Mouse (Mus musculus) heart, embryonic 14.5 days (tissue): ENCODE results near the gene Nfib. TPM values are rescaled to one million over a fixed set of nuclear protein-coding genes. Genes with fewer than 3 reads are reported as not detected.

ENCODE experiments used
- ATAC-seq: fragments of 200-750 bp; cut with Nextera tagmentation; 2 replicates; pipeline ENCODE4 v1.8.0; 2017; ENCODE audit warnings: low read depth, moderate TSS enrichment; ENCODE audit not compliant: insufficient number of reproducible peaks, insufficient read depth, low FRiP score
- H3K27ac ChIP-seq, 2 experiments: fragments of 200-500 bp in 1 of 2; fragments of 300-500 bp in 1 of 2; sonication (generic) in 1 of 2; replicated peaks in 1 of 2; 2 replicates each; pipeline ENCODE4 v1.5.1; 2012 to 2014; ENCODE audit warnings: low read depth in 2 of 2, low read length in 2 of 2, control low read depth in 1 of 2, mild to moderate bottlenecking in 1 of 2, mixed read lengths in 1 of 2; ENCODE audit not compliant: control insufficient read depth in 1 of 2, insufficient read depth in 1 of 2
- H3K27me3 ChIP-seq: fragments of 300-500 bp; sonication (generic); 2 replicates; pipeline ENCODE4 v1.6.1; 2014; ENCODE audit warnings: mild to moderate bottlenecking, low read length, control low read depth; ENCODE audit not compliant: control insufficient read depth, insufficient read depth
- H3K36me3 ChIP-seq: fragments of 300-500 bp; sonication (generic); 2 replicates; pipeline ENCODE4 v1.6.1; 2014; ENCODE audit warnings: mild to moderate bottlenecking, control low read depth, low read length, mixed read lengths; ENCODE audit not compliant: control insufficient read depth, insufficient read depth
- H3K4me1 ChIP-seq, 2 experiments: fragments of 200-500 bp in 1 of 2; fragments of 300-500 bp in 1 of 2; sonication (generic) in 1 of 2; 2 replicates each; pipeline ENCODE4 v1.6.1; 2012 to 2014; ENCODE audit warnings: low read length in 2 of 2, control low read depth in 1 of 2, mixed read lengths in 1 of 2; ENCODE audit not compliant: control insufficient read depth in 2 of 2, insufficient read depth in 2 of 2
- H3K4me2 ChIP-seq: fragments of 300-500 bp; sonication (generic); 2 replicates; pipeline ENCODE4 v1.6.1; 2014; ENCODE audit warnings: mild to moderate bottlenecking, low read length
- H3K4me3 ChIP-seq, 2 experiments: fragments of 200-500 bp in 1 of 2; fragments of 300-500 bp in 1 of 2; sonication (generic) in 1 of 2; 2 replicates each; pipeline ENCODE4 v1.5.1; 2012 to 2014; ENCODE audit warnings: low read length in 2 of 2, mild to moderate bottlenecking in 2 of 2, control low read depth in 1 of 2, low read depth in 1 of 2, moderate library complexity in 1 of 2; ENCODE audit not compliant: control insufficient read depth in 1 of 2, insufficient read depth in 1 of 2
- H3K9ac ChIP-seq: fragments of 300-500 bp; sonication (generic); 2 replicates; pipeline ENCODE4 v1.6.1; 2014; ENCODE audit warnings: mild to moderate bottlenecking, low read length
- H3K9me3 ChIP-seq: fragments of 300-500 bp; sonication (generic); 2 replicates; pipeline ENCODE4 v1.6.1; 2016; ENCODE audit warnings: low read length, control low read depth; ENCODE audit not compliant: control insufficient read depth
- WGBS: fragments of 180-500 bp; shearing (Covaris S2); extraction: QIAGEN DNeasy Blood & Tissue Kit; methylation state at CpG from one replicate; pipeline ENCODE4 v1.1.7; 2014; 5-methylcytosine and 5-hydroxymethylcytosine counted together
- polyA plus RNA-seq: library from polyadenylated mRNA; unstranded; fragments of >200 nt; fragmentation: Nextera tagmentation; extraction: Ambion mirVana; gene quantifications from 2 replicates; pipeline ENCODE4 v1.2.1, GENCODE M21; 2014

Nfib gene
- polyA plus RNA-seq, 1 experiment from 2014 or later: 79.8 TPM

GRCm38 (mm10) chr4:82699504-82699903 is 6.0 kb downstream of the Nfib start:
- H3K27ac ChIP-seq: no peak overlapping the region
- WGBS: 66% methylated on average over 11 of the region's 11 CpGs
- ATAC-seq: no peak
- no peak overlapping the region for H3K9ac ChIP-seq
- H3K9me3 ChIP-seq: no peaks in the 10 kb centered on the region
- no peak overlapping the region for H3K4me3 ChIP-seq
- peaks cover 12 to 30% of the 10 kb centered on the region in 2 experiments for H3K4me1 ChIP-seq
- H3K4me2 ChIP-seq: no peak overlapping the region
- no peaks in the 10 kb centered on the region for H3K27me3 ChIP-seq
- no peaks in the 10 kb centered on the region for H3K36me3 ChIP-seq

GRCm38 (mm10) chr4:82698616-82699015 is 6.9 kb downstream of the Nfib start:
- Histone ChIP-seq H3K27ac (no peak overlapping the region), H3K9me3 (no peaks in the 10 kb centered on the region), H3K36me3 (no peaks in the 10 kb centered on the region), H3K4me1 (peaks cover 6 to 22% of the 10 kb centered on the region in 2 experiments; a peak in 3 of 4 replicates), H3K27me3 (no peaks in the 10 kb centered on the region), H3K4me3 (no peak overlapping the region), H3K4me2 (no peak overlapping the region), H3K9ac (no peak overlapping the region)
- whole genome bisulfite sequencing: 89% methylated on average over 12 of the region's 12 CpGs
- ATAC-seq: no peak

GRCm38 (mm10) chr4:82697151-82697550 is 8.4 kb downstream of the Nfib start:
- no peak overlapping the region for H3K4me2 ChIP-seq
- H3K27me3 ChIP-seq: no peaks in the 10 kb centered on the region
- H3K9ac ChIP-seq: no peak overlapping the region
- no peak overlapping the region for H3K4me3 ChIP-seq
- H3K4me1 ChIP-seq: peaks cover 13 to 17% of the 10 kb centered on the region in 2 experiments; a peak in 3 of 4 replicates
- 65% methylated on average over 6 of the region's 6 CpGs for WGBS
- ATAC-seq: no peak
- H3K9me3 ChIP-seq: no peaks in the 10 kb centered on the region
- H3K27ac ChIP-seq: no peak overlapping the region
- H3K36me3 ChIP-seq: no peaks in the 10 kb centered on the region

- H3K27ac ChIP-seq: peak overlapping the region; percentile 72 to 88
- WGBS: 25% methylated on average over 5 of the region's 5 CpGs
- 0 out of 2 replicates have a peak, but pooled peaks have one; percentile 60 for ATAC-seq
Measured at GRCm38 (mm10) chr4:82695760-82696501, 9.6 kb downstream of the Nfib start.

GRCm38 (mm10) chr4:82692009-82692326 is 13.6 kb downstream of the Nfib start:
- Histone ChIP-seq H3K27ac (peak overlapping the region; percentile 65 to 74), H3K4me3 (no peak overlapping the region), H3K9ac (0 out of 2 replicates have a peak overlapping the region, but pooled peaks have one; percentile 6), H3K27me3 (no peaks in the 10 kb centered on the region), H3K4me2 (peak overlapping the region; percentile 43), H3K4me1 (peaks cover 21 to 40% of the 10 kb centered on the region in 2 experiments), H3K36me3 (no peaks in the 10 kb centered on the region), H3K9me3 (no peaks in the 10 kb centered on the region)
- WGBS: 14% methylated on average over 3 of the region's 3 CpGs
- no peak for ATAC-seq

More at GRCm38 (mm10) chr4:82695760-82696501, 9.6 kb downstream of the Nfib start:
- peak overlapping the region; percentile 43 for H3K4me2 ChIP-seq
- peak overlapping the region; percentile 17; the same call in 1 of the 2 replicates for H3K9ac ChIP-seq
- H3K4me3 ChIP-seq: no peak overlapping the region; a peak in 1 of 4 replicates
- H3K9me3 ChIP-seq: no peaks in the 10 kb centered on the region
- H3K36me3 ChIP-seq: no peaks in the 10 kb centered on the region
- no peaks in the 10 kb centered on the region for H3K27me3 ChIP-seq
- peaks cover 19 to 29% of the 10 kb centered on the region in 2 experiments for H3K4me1 ChIP-seq

- no peaks in the 10 kb centered on the region for H3K9me3 ChIP-seq
- H3K4me3 ChIP-seq: no peak overlapping the region
- H3K9ac ChIP-seq: no peak overlapping the region
- no peaks in the 10 kb centered on the region for H3K36me3 ChIP-seq
- peak overlapping the region; percentile 43 for H3K4me2 ChIP-seq
- no peaks in the 10 kb centered on the region for H3K27me3 ChIP-seq
- H3K27ac ChIP-seq: peak overlapping the region; percentile 65 to 74
- H3K4me1 ChIP-seq: peaks cover 19 to 36% of the 10 kb centered on the region in 2 experiments
- 35% methylated on average over 4 of the region's 4 CpGs for WGBS
- peak; percentile 44; the same call in 1 of the 2 replicates for ATAC-seq
Measured at GRCm38 (mm10) chr4:82691126-82692008, 14.2 kb downstream of the Nfib start.

- Histone ChIP-seq H3K4me1 (peaks cover 18 to 28% of the 10 kb centered on the region in 2 experiments), H3K4me2 (no peak overlapping the region), H3K9ac (no peak overlapping the region), H3K4me3 (no peak overlapping the region), H3K27me3 (no peaks in the 10 kb centered on the region), H3K36me3 (no peaks in the 10 kb centered on the region), H3K9me3 (no peaks in the 10 kb centered on the region), H3K27ac (peak overlapping the region; percentile 75 to 90)
- ATAC-seq: peak; percentile 64
- WGBS: 15% methylated on average over 7 of the region's 7 CpGs
Measured at GRCm38 (mm10) chr4:82690267-82690666, 15.3 kb downstream of the Nfib start.
